Comparison of ENCODE assay signal across 16 mouse cellular contexts in the genomic region with DNA sequence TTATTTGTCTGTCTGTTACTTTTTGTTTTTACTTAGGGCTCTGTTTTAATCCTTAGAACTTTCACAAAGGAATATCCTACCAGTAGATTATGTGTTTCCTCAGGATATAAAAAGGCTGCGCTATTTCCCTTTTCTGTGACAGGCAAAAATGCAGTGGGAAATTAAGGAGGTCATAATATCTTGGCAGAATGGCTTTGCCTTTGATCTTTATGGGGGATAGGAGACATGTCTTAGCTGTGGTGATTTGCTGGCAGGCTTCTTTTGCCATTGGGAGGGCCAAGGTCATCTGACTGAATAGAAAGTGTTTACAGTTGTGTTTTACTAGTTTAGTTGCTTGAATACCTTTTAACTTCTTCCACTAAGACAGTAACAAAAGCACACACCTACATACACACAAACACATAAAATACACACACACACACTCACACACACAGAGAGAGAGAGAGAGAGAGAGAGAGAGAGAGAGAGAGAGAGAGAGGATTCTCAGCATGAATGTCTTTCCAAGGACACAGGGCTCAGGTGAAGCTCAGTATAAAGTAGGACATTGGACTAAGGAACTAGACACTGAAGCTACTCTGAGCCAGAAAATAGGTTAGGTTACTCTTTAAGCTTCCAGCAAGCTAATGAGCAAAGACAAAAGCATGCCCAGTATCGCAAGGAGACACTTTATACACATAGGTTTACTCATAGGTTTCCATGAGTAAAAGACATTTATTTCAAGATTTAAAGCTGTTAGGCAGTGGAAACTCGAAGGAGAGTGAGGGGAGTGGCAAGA. TPM values are rescaled to one million over a fixed set of nuclear protein-coding genes. Genes with fewer than 3 reads are reported as not detected.
DNase-seq lines count a peak whose midpoint lies in the region; ATAC-seq and TF ChIP-seq lines count a peak whose summit lies in the region.
"Had no signal": no experiment of that assay in that cellular context is flagged by ENCODE, and none has a peak within 500 bp of the region (broad histone marks: within the 10 kb centered on the region; RNA-seq: fewer than 3 reads in every experiment).

No protein-coding gene starts in this region.

- no peak overlapping the region for H3K4me3 ChIP-seq in kidney, adult 2 months (ENCODE audit: insufficient read depth, low read depth, low read length)
- H3K4me3 ChIP-seq: embryonic facial prominence, embryonic 12.5 days; liver, embryonic 13.5 days; midbrain, embryonic 15.5 days had no signal

- no peak for TF ChIP-seq POLR2A in kidney, adult 2 months (IDR thresholded peaks at IDR 0.05; ENCODE audit: low read depth, low read length)

- peaks cover 17% of the 10 kb centered on the region for H3K4me1 ChIP-seq in kidney, adult 2 months (ENCODE audit: control insufficient read depth, insufficient read depth, low read length)
- H3K4me1 ChIP-seq: embryonic facial prominence, embryonic 12.5 days; liver, embryonic 13.5 days; midbrain, embryonic 15.5 days had no signal

- peak overlapping the region; percentile 99 for H3K27ac ChIP-seq in kidney, adult 2 months (ENCODE audit: insufficient read depth, low read depth, low read length)
- H3K27ac ChIP-seq: embryonic facial prominence, embryonic 12.5 days; liver, embryonic 13.5 days; midbrain, embryonic 15.5 days had no signal

- intact Hi-C loops in heart, postnatal 14 days (cut with DNase I): no loop called here

- H3K27me3 ChIP-seq in kidney, adult 2 months (replicated peaks; ENCODE audit: control insufficient read depth, insufficient read depth, low read length): no peaks in the 10 kb centered on the region
- H3K27me3 ChIP-seq: embryonic facial prominence, embryonic 12.5 days; liver, embryonic 13.5 days; midbrain, embryonic 15.5 days had no signal

- peak; percentile 34; the same call in 1 of the 2 replicates for ATAC-seq in frontal cortex, adult (ENCODE audit: low TSS enrichment)
- ATAC-seq: midbrain, embryonic 15.5 days had no signal

- DNase-seq in frontal cortex, adult 2 months (ENCODE audit: extremely low spot score in 1 of 2, low spot score in 1 of 2): no peak
- DNase-seq in adrenal gland, postnatal 10 days: peak; percentile 41
- DNase-seq in kidney, adult 2 months: peak; percentile 80
- DNase-seq in kidney, postnatal 25 days: peak; percentile 52 to 57
- no peak for DNase-seq in embryo, embryonic 9.5 days (ENCODE audit: extremely low spot score)
- no peak for DNase-seq in heart, postnatal 14 days
- DNase-seq: cerebellum, postnatal 10 days; layer of hippocampus, postnatal 36 days; left cerebral cortex, postnatal 4 days; liver, embryonic 13.5 days; lung, postnatal 4 days; right cerebral cortex, postnatal 25 days; thymus, postnatal 36 days had no signal

- H3K36me3 ChIP-seq in kidney, adult 2 months (ENCODE audit: control insufficient read depth, insufficient read depth, low read length): no peaks in the 10 kb centered on the region
- H3K36me3 ChIP-seq: embryonic facial prominence, embryonic 12.5 days; liver, embryonic 13.5 days; midbrain, embryonic 15.5 days had no signal

- TF ChIP-seq CTCF in kidney, adult 2 months (conservative IDR thresholded peaks at IDR 0.05; ENCODE audit: insufficient read depth, insufficient read length, low read depth, low read length): no peak

- WGBS in kidney, adult 2 months: 25% methylated on average over 3 of the region's 3 CpGs

RNA-seq across cellular contexts. Expression of gene Tpk1, which starts 9.1 kb away (rescaled TPM):
- polyA plus RNA-seq in frontal cortex, adult 2 months (2012; rRNA removed): 2.4 and 2.7 TPM in 2 replicates
- total RNA-seq in adrenal gland, postnatal 10 days (2021): 10 to 100 TPM in 1 of 2 experiments, 1 to 10 TPM in 1; 9.5 to 14.4 TPM
- polyA plus RNA-seq in kidney, adult 2 months (2012; rRNA removed): 33.1 and 35.9 TPM in 2 replicates
- total RNA-seq in heart, postnatal 14 days (2021): 1 to 10 TPM; 4.6 to 4.7 TPM

Comparison
In these comparisons a context has a peak if more than half of its experiments do, and no peak if none do; other contexts are left out.
1. DNase-seq: peak in adrenal gland, postnatal 10 days (single experiment), kidney, adult 2 months (single experiment) and kidney, postnatal 25 days (2 of 2); none in frontal cortex, adult 2 months (0 of 2), embryo, embryonic 9.5 days (single experiment) and heart, postnatal 14 days (0 of 2).